Mouse (Mus musculus): ENCODE results near the gene Btnl1. TPM values are rescaled to one million over a fixed set of nuclear protein-coding genes. Genes with fewer than 3 reads are reported as not detected.
A peak's percentile ranks its signal among the peaks of the same experiment; 100 is the strongest.

Btnl1 gene
- not detected for total RNA-seq (2021)
- long read RNA-seq, experiment 1: 0 reads
- long read RNA-seq, experiment 2: 0 reads

- intact Hi-C loops (cut with DNase I): no loop called here
- DNase-seq (ENCODE audit: low spot score in 2 of 2): no peak
Measured at GRCm38 (mm10) chr17:34376847-34377246, at the start of gene Btnl1. Btnl1 (plus strand) TSS chr17:34377132.

- no peak for DNase-seq (ENCODE audit: low spot score in 2 of 2)
- intact Hi-C loops (cut with DNase I): no loop called here
Measured at GRCm38 (mm10) chr17:34329807-34330206, 47.1 kb upstream of the Btnl1 start.

GRCm38 (mm10) chr17:34331200-34331599 lies 45.7 kb upstream of the Btnl1 start:
- DNase-seq (ENCODE audit: low spot score in 2 of 2): no peak
- intact Hi-C loops (cut with DNase I): no loop called here

GRCm38 (mm10) chr17:34340619-34341402 lies 36.1 kb upstream of the Btnl1 start:
- intact Hi-C loops (cut with DNase I): loop anchor here (10.0 kb wide), 1 partner anchor 166 kb away; no protein-coding TSS in a partner anchor
- DNase-seq (ENCODE audit: low spot score in 2 of 2): no peak

- intact Hi-C loops (cut with DNase I): loop anchor here (5.0 to 10.0 kb wide), 2 partner anchors 33 to 170 kb away; no protein-coding TSS in a partner anchor
- no peak for DNase-seq (ENCODE audit: low spot score in 2 of 2)
Measured at GRCm38 (mm10) chr17:34344882-34345281, 32.0 kb upstream of the Btnl1 start.

- intact Hi-C loops (cut with DNase I): loop anchor here (5.0 to 10.0 kb wide), 2 partner anchors 33 to 171 kb away; no protein-coding TSS in a partner anchor
- no peak for DNase-seq (ENCODE audit: low spot score in 2 of 2)
Measured at GRCm38 (mm10) chr17:34345486-34345885, 31.4 kb upstream of the Btnl1 start.

GRCm38 (mm10) chr17:34346041-34346440 lies 30.9 kb upstream of the Btnl1 start:
- intact Hi-C loops (cut with DNase I): loop anchor here (5.0 to 10.0 kb wide), 2 partner anchors 34 to 171 kb away; no protein-coding TSS in a partner anchor
- DNase-seq (ENCODE audit: low spot score in 2 of 2): no peak

- intact Hi-C loops (cut with DNase I): loop anchor here (2.0 to 10.0 kb wide), 3 partner anchors 35 to 173 kb away; no protein-coding TSS in a partner anchor
- DNase-seq (ENCODE audit: low spot score in 2 of 2): peak; percentile 77 to 85
Measured at GRCm38 (mm10) chr17:34347606-34348308, 29.2 kb upstream of the Btnl1 start.

GRCm38 (mm10) chr17:34349429-34349828 lies 27.5 kb upstream of the Btnl1 start:
- intact Hi-C loops (cut with DNase I): loop anchor here (2.0 to 10.0 kb wide), 3 partner anchors 37 to 175 kb away; no protein-coding TSS in a partner anchor
- DNase-seq (ENCODE audit: low spot score in 2 of 2): peak; percentile 84 to 88

GRCm38 (mm10) chr17:34354539-34354938 lies 22.4 kb upstream of the Btnl1 start, which contains the start of gene Btnl2:
Btnl2 (plus strand) TSS chr17:34354822.
- no peak for DNase-seq (ENCODE audit: low spot score in 2 of 2)
- intact Hi-C loops (cut with DNase I): no loop called here

GRCm38 (mm10) chr17:34354940-34355339 lies 22.0 kb upstream of the Btnl1 start:
- intact Hi-C loops (cut with DNase I): no loop called here
- DNase-seq (ENCODE audit: low spot score in 2 of 2): no peak

- DNase-seq (ENCODE audit: low spot score in 2 of 2): no peak
- intact Hi-C loops (cut with DNase I): no loop called here
Measured at GRCm38 (mm10) chr17:34362954-34363546, 13.9 kb upstream of the Btnl1 start.

- no peak for DNase-seq (ENCODE audit: low spot score in 2 of 2)
- intact Hi-C loops (cut with DNase I): no loop called here
Measured at GRCm38 (mm10) chr17:34363676-34364310, 13.1 kb upstream of the Btnl1 start.

GRCm38 (mm10) chr17:34365031-34365430 lies 11.9 kb upstream of the Btnl1 start:
- intact Hi-C loops (cut with DNase I): no loop called here
- DNase-seq (ENCODE audit: low spot score in 2 of 2): no peak

- intact Hi-C loops (cut with DNase I): no loop called here
- no peak for DNase-seq (ENCODE audit: low spot score in 2 of 2)
Measured at GRCm38 (mm10) chr17:34370563-34370962, 6.4 kb upstream of the Btnl1 start.

GRCm38 (mm10) chr17:34373055-34373709 lies 3.8 kb upstream of the Btnl1 start:
- intact Hi-C loops (cut with DNase I): no loop called here
- no peak for DNase-seq (ENCODE audit: low spot score in 2 of 2)

- no peak for DNase-seq (ENCODE audit: low spot score in 2 of 2)
- intact Hi-C loops (cut with DNase I): no loop called here
Measured at GRCm38 (mm10) chr17:34377450-34378209, 698 bp downstream of the Btnl1 start.

GRCm38 (mm10) chr17:34378716-34379115 lies 1.8 kb downstream of the Btnl1 start:
- intact Hi-C loops (cut with DNase I): no loop called here
- no peak for DNase-seq (ENCODE audit: low spot score in 2 of 2)
